Mouse (Mus musculus) lung, embryonic 14.5 days (tissue): Measurements from ENCODE around the gene Ftsj1. TPM values are rescaled to one million over a fixed set of nuclear protein-coding genes. Genes with fewer than 3 reads are reported as not detected.

Source experiments
- ATAC-seq: fragments of 200-750 bp; cut with Nextera tagmentation; 2 replicates; pipeline ENCODE4 v1.8.0; 2017; ENCODE audit warnings: mild to moderate bottlenecking, moderate TSS enrichment, moderate library complexity; ENCODE audit not compliant: insufficient read depth
- DNase-seq: peaks from one replicate; pipeline ENCODE4 v3.0.0-alpha.2; 2015
- H3K27ac ChIP-seq: fragments of 300-500 bp; sonication (generic); 2 replicates; pipeline ENCODE4 v1.5.1; 2014; ENCODE audit warnings: low read depth, mild to moderate bottlenecking, moderate library complexity
- H3K27me3 ChIP-seq: fragments of 300-500 bp; sonication (generic); 2 replicates; pipeline ENCODE4 v1.6.1; 2014; ENCODE audit warnings: low read length, control low read depth; ENCODE audit not compliant: insufficient read depth
- H3K36me3 ChIP-seq: fragments of 300-500 bp; sonication (generic); 2 replicates; pipeline ENCODE4 v1.6.1; 2014; ENCODE audit warnings: control low read depth; ENCODE audit not compliant: insufficient read depth
- H3K4me1 ChIP-seq: fragments of 300-500 bp; sonication (generic); 2 replicates; pipeline ENCODE4 v1.6.1; 2014; ENCODE audit warnings: antibody characterized with exemption, control low read depth; ENCODE audit not compliant: insufficient read depth
- H3K4me2 ChIP-seq: fragments of 300-500 bp; sonication (generic); 2 replicates; pipeline ENCODE4 v1.6.1; 2014; ENCODE audit warnings: mild to moderate bottlenecking
- H3K4me3 ChIP-seq: fragments of 300-500 bp; sonication (generic); 2 replicates; pipeline ENCODE4 v1.5.1; 2014; ENCODE audit warnings: low read depth, low read length
- H3K9ac ChIP-seq: fragments of 300-500 bp; sonication (generic); 2 replicates; pipeline ENCODE4 v1.6.1; 2014
- H3K9me3 ChIP-seq: fragments of 300-500 bp; sonication (generic); 2 replicates; pipeline ENCODE4 v1.6.1; 2016; ENCODE audit warnings: low read depth, low read length, control low read depth
- CTCF ChIP-seq: IDR thresholded peaks from 2 replicates; pipeline ENCODE4 v1.5.1; 2016; ENCODE audit warnings: antibody characterized with exemption, low read depth
- WGBS: fragments of 180-500 bp; shearing (Covaris S2); extraction: QIAGEN DNeasy Blood & Tissue Kit; methylation state at CpG from one replicate; pipeline ENCODE4 v1.1.7; 2014; 5-methylcytosine and 5-hydroxymethylcytosine counted together
- polyA plus RNA-seq: library from polyadenylated mRNA; unstranded; fragments of >200 nt; fragmentation: Nextera tagmentation; extraction: Ambion mirVana; gene quantifications from 2 replicates; pipeline ENCODE4 v1.2.1, GENCODE M21; 2014

Ftsj1 gene
- polyA plus RNA-seq, 1 experiment from 2014 or later: 53.7 TPM

DNA sequence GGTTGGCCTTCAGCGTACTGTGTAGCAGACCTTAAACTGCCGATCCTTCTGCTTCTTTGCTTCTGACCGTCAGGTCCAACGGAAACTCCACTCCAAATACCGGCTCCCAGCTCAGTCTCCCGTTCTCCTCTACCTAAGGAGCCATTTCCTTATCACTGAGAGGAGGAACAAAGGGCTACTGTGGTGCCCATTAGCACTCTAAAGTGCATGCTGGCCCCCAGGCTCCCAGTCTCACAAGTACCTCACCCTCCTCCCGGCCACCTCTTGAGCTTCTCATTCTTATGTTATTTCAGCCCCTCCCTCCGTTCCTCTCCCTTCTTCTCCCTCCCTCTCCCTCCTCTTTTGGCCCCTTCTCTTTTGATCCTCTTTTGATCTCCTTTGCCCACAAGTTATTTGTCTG, 32.6 kb downstream of the Ftsj1 start:
- no peak overlapping the region for H3K4me2 ChIP-seq
- DNase-seq: peak; percentile 30
- ATAC-seq: peak; percentile 38; the same call in 1 of the 2 replicates
- no peaks in the 10 kb centered on the region for H3K27me3 ChIP-seq
- H3K4me1 ChIP-seq: no peaks in the 10 kb centered on the region
- TF ChIP-seq CTCF: no peak
- H3K9me3 ChIP-seq: no peaks in the 10 kb centered on the region
- no peaks in the 10 kb centered on the region for H3K36me3 ChIP-seq
- H3K27ac ChIP-seq: no peak overlapping the region
- H3K9ac ChIP-seq: no peak overlapping the region
- no peak overlapping the region for H3K4me3 ChIP-seq
- WGBS: 28% methylated on average over 8 of the region's 8 CpGs

DNA sequence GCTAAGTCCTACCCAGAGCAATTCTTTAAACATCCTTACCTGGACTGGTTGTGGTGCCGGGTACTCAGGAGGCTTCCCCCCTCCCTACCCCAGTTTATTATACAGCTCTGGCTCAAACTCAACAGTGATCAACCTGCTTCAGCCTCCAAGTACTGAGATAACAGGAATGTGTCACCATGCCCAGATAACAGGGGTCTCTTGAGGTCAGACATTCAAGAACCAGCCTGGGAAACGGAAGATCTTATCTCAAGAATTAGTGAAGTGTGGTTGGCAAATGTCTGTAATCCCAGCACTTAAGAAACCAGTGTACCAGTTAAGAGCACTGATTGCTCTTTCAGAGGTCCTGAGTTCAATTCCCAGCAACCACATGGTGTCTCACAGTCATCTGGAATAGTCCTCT, 34.1 kb downstream of the Ftsj1 start:
- H3K9ac ChIP-seq: no peak overlapping the region
- ATAC-seq (no peak), DNase-seq (no peak)
- no peaks in the 10 kb centered on the region for H3K36me3 ChIP-seq
- WGBS: 49% methylated on average over 2 of the region's 2 CpGs
- H3K4me2 ChIP-seq: no peak overlapping the region
- TF ChIP-seq CTCF: no peak
- no peaks in the 10 kb centered on the region for H3K9me3 ChIP-seq
- no peaks in the 10 kb centered on the region for H3K4me1 ChIP-seq
- H3K27ac ChIP-seq: no peak overlapping the region
- H3K27me3 ChIP-seq: no peaks in the 10 kb centered on the region
- H3K4me3 ChIP-seq: no peak overlapping the region

- Histone ChIP-seq H3K4me3 (no peak overlapping the region), H3K9ac (no peak overlapping the region), H3K4me2 (no peak overlapping the region), H3K27ac (no peak overlapping the region), H3K4me1 (no peaks in the 10 kb centered on the region), H3K9me3 (no peaks in the 10 kb centered on the region), H3K36me3 (no peaks in the 10 kb centered on the region), H3K27me3 (no peaks in the 10 kb centered on the region)
- ATAC-seq: no peak
- no peak for DNase-seq
- no peak for TF ChIP-seq CTCF
- 34% methylated on average over 6 of the region's 6 CpGs for WGBS
Observed at GRCm38 (mm10) chrX:8217383-8217782, 34.8 kb downstream of the Ftsj1 start.

- TF ChIP-seq CTCF: no peak
- 71% methylated on average over 7 of the region's 7 CpGs for WGBS
- ATAC-seq (no peak), DNase-seq (no peak)
- Histone ChIP-seq H3K9ac (no peak overlapping the region), H3K4me3 (no peak overlapping the region), H3K36me3 (no peaks in the 10 kb centered on the region), H3K4me1 (no peaks in the 10 kb centered on the region), H3K4me2 (no peak overlapping the region), H3K27me3 (no peaks in the 10 kb centered on the region), H3K27ac (no peak overlapping the region), H3K9me3 (no peaks in the 10 kb centered on the region)
Observed at GRCm38 (mm10) chrX:8211490-8212207, 40.6 kb downstream of the Ftsj1 start.

DNA sequence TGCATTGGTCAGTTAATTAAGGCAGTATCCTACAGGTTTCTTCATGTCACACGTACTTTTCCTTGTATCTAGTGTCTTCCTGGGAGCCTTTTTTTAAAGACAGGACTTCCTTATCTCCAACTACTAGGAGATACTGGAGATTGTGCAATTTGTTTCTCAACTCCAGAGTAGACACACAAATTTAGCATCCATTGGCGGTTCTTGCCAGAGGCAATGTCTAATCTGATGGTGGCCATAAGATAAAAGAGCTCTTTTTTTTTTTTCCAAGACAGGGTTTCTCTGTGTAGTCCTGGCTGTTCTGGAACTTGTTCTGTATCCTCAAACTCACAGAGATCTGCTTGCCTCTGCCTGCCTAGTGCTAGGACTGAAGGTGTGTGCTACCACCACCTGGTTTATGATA, 42.5 kb downstream of the Ftsj1 start:
- 57% methylated on average over 2 of the region's 2 CpGs for WGBS
- Histone ChIP-seq H3K27me3 (no peaks in the 10 kb centered on the region), H3K4me2 (no peak overlapping the region), H3K36me3 (no peaks in the 10 kb centered on the region), H3K27ac (no peak overlapping the region), H3K9me3 (no peaks in the 10 kb centered on the region), H3K4me1 (no peaks in the 10 kb centered on the region), H3K9ac (no peak overlapping the region), H3K4me3 (no peak overlapping the region)
- ATAC-seq: no peak
- no peak for TF ChIP-seq CTCF
- no peak for DNase-seq

DNA sequence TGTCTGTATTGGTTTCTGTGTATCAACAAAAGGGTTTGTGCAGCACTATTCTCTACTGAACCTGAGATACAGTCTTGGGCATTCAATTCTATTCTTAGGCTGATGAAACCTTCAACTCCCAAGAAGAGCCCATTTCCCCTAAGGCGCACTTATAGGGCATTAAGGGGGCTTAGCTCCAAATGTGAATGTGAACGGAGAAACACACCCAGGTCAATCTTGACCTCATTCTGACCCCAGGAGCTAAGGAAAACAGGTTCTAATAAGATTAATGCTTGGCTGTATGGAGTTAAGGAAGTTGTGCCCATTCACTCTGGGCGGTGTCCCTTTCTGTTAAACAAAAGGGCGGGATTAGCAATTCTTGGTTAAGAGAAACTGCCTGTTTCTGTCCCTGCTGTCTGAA, 45.0 kb downstream of the Ftsj1 start:
- Histone ChIP-seq H3K27ac (no peak overlapping the region), H3K36me3 (no peaks in the 10 kb centered on the region), H3K4me3 (peak overlapping the region; percentile 49; the same call in 1 of the 2 replicates), H3K4me2 (peak overlapping the region; percentile 67; the same call in 1 of the 2 replicates), H3K4me1 (no peaks in the 10 kb centered on the region), H3K9ac (no peak overlapping the region), H3K27me3 (no peaks in the 10 kb centered on the region), H3K9me3 (no peaks in the 10 kb centered on the region)
- TF ChIP-seq CTCF: no peak
- no peak for ATAC-seq
- DNase-seq: no peak
- whole genome bisulfite sequencing: 25% methylated on average over 4 of the region's 4 CpGs

DNA sequence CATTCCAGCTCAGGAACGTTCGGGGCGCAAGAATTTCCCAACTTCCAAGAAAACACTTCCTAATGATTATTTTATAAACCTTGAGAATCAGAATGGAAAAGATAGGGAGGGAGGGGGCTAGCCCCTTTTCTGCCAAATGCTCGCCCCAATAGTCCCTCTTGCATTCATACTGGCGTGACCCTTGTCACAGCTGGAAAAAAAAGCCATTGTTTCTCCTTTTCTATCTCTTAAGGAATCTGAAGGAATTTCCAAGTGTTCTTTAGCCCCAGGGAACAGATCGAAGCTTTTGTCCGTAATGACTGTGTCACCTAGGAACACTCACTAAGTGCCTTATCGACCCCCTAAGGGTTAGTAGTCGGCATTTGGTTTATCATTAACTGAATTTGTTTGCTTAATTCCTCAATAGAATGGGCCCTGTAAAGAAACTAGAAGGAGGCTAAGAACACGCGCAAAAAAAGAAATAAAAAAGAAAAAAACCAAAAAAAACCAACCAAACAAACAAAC, 45.5 kb downstream of the Ftsj1 start:
- H3K4me1 ChIP-seq: no peaks in the 10 kb centered on the region
- no peak overlapping the region for H3K27ac ChIP-seq
- H3K27me3 ChIP-seq: no peaks in the 10 kb centered on the region
- H3K9me3 ChIP-seq: no peaks in the 10 kb centered on the region
- no peak for DNase-seq
- H3K9ac ChIP-seq: peak overlapping the region; percentile 60; the same call in 1 of the 2 replicates
- no peaks in the 10 kb centered on the region for H3K36me3 ChIP-seq
- 14% methylated on average over 11 of the region's 11 CpGs for WGBS
- H3K4me2 ChIP-seq: peak overlapping the region; percentile 67
- no peak for TF ChIP-seq CTCF
- peak; percentile 26; the same call in 1 of the 2 replicates for ATAC-seq
- H3K4me3 ChIP-seq: peak overlapping the region; percentile 49
